Mouse (Mus musculus): Measurements from ENCODE around the gene Ccdc36. TPM values are rescaled to one million over a fixed set of nuclear protein-coding genes. Genes with fewer than 3 reads are reported as not detected.
A peak's percentile ranks its signal among the peaks of the same experiment; 100 is the strongest.

Gene Ccdc36
- polyA plus RNA-seq, 1 experiment from 2014 or later: 1.1 TPM

DNA sequence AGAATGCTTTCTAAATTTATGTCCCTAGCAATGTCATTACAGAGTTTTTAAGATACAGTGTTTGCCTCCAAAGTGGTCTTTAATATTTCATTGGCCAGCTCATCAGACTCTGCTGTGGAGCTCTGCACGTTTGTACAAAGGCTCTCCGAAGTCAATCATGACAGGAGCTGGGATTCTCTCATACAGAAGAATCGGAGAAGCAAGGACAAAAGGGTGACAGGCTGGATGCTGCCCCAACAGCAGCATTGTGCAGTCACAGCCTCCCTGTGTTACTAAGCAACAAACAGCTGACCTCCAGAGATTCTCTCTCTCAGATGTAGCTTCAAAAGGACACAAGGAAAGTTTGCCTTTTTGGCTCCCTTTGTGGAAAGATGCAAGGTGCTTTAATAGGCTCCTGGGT is 7.9 kb upstream of the Ccdc36 start, which contains the start of gene BC048562:
BC048562 (plus strand) TSS at position 301 of the 400 bp plus-strand sequence.
- Histone ChIP-seq H3K9me3 (replicated peaks; ENCODE audit: control insufficient read depth, low read length) (no peaks in the 10 kb centered on the region), H3K9ac (ENCODE audit: low read depth, low read length) (no peak within 1 kb of the TSS), H3K36me3 (ENCODE audit: control insufficient read depth, insufficient read depth, low read length) (no peaks in the 10 kb centered on the region), H3K27ac (ENCODE audit: low read depth, low read length) (no peak within 1 kb of the TSS), H3K27me3 (ENCODE audit: control insufficient read depth, insufficient read depth, low read length) (no peaks in the 10 kb centered on the region), H3K4me2 (no peak within 1 kb of the TSS), H3K4me1 (ENCODE audit: control insufficient read depth, insufficient read depth, low read length) (peaks cover 10% of the 10 kb centered on the region; the same call in 1 of the 2 replicates), H3K4me3 (ENCODE audit: low read depth, low read length) (no peak within 1 kb of the TSS)
- 72% methylated on average over 3 of the region's 3 CpGs for WGBS (ENCODE audit: insufficient replicate concordance)
- no peak for ATAC-seq (replicated peaks; ENCODE audit: insufficient number of reproducible peaks, low FRiP score, low TSS enrichment)

DNA sequence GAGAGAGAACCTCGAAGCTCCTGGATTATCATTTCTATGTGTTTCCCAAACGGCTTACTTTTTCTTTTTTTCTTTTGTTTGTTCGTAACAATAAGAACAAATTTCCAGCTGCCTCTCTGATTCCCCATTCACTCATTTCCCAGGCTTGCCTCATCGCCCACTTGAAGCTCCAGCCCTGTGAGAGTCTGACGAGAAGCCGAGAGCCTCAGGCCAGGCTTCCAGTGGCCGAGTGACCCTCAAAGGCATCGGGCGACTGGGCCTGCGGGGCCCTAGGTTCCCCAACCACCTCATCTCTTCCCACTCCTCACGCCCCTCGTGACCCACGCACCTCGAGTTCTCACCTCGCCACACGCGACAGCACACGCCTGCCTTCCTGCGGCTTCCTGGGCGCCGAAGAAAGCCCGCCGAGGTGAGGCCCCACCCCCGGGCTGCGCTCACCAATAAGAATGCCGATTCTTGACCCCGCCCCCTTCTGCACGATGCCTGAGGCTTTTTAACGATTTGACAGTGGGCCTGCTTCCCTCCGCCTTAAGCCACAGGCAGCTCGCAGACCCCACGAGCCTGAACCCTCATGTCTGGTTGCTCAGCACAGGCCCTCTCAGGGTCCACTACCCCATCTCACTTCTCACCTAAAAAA is 3.3 kb upstream of the Ccdc36 start:
- WGBS (ENCODE audit: insufficient replicate concordance): 36% methylated on average over 32 of the region's 32 CpGs
- Histone ChIP-seq H3K9ac (ENCODE audit: low read depth, low read length) (no peak overlapping the region), H3K4me3 (ENCODE audit: low read depth, low read length) (peak overlapping the region; percentile 25), H3K4me2 (peak overlapping the region; percentile 57), H3K36me3 (ENCODE audit: control insufficient read depth, insufficient read depth, low read length) (no peaks in the 10 kb centered on the region), H3K4me1 (ENCODE audit: control insufficient read depth, insufficient read depth, low read length) (no peaks in the 10 kb centered on the region), H3K9me3 (replicated peaks; ENCODE audit: control insufficient read depth, low read length) (no peaks in the 10 kb centered on the region), H3K27me3 (ENCODE audit: control insufficient read depth, insufficient read depth, low read length) (no peaks in the 10 kb centered on the region), H3K27ac (ENCODE audit: low read depth, low read length) (no peak overlapping the region)
- 0 out of 2 replicates have a peak, but pooled peaks have one; percentile 61 for ATAC-seq (replicated peaks; ENCODE audit: insufficient number of reproducible peaks, low FRiP score, low TSS enrichment)

DNA sequence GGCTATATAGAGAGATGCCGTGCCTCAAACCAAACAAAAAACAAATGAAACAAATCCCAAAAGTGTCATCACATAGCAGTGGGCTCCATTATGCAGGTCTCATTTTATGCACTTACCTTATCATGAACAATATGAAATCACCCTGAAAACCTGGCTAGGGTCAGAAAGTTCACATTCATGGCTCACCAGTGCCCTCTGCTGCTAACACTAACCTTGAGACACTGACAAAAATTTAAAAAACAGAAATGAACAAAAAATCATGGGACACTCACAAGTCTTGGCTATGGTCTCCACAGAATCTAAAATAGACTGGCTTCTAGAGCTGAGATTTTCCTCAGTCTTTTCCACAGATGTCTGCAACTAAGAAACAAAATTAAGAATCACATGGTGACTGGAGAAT is 16.1 kb downstream of the Ccdc36 start:
- Histone ChIP-seq H3K9ac (ENCODE audit: low read depth, low read length) (no peak overlapping the region), H3K27ac (ENCODE audit: low read depth, low read length) (no peak overlapping the region), H3K4me3 (ENCODE audit: low read depth, low read length) (no peak overlapping the region), H3K9me3 (replicated peaks; ENCODE audit: control insufficient read depth, low read length) (no peaks in the 10 kb centered on the region), H3K4me1 (ENCODE audit: control insufficient read depth, insufficient read depth, low read length) (no peaks in the 10 kb centered on the region), H3K4me2 (no peak overlapping the region), H3K27me3 (ENCODE audit: control insufficient read depth, insufficient read depth, low read length) (no peaks in the 10 kb centered on the region), H3K36me3 (ENCODE audit: control insufficient read depth, insufficient read depth, low read length) (no peaks in the 10 kb centered on the region)
- WGBS (ENCODE audit: insufficient replicate concordance): 75% methylated on average over 1 of the region's 1 CpGs
- ATAC-seq (replicated peaks; ENCODE audit: insufficient number of reproducible peaks, low FRiP score, low TSS enrichment): no peak

DNA sequence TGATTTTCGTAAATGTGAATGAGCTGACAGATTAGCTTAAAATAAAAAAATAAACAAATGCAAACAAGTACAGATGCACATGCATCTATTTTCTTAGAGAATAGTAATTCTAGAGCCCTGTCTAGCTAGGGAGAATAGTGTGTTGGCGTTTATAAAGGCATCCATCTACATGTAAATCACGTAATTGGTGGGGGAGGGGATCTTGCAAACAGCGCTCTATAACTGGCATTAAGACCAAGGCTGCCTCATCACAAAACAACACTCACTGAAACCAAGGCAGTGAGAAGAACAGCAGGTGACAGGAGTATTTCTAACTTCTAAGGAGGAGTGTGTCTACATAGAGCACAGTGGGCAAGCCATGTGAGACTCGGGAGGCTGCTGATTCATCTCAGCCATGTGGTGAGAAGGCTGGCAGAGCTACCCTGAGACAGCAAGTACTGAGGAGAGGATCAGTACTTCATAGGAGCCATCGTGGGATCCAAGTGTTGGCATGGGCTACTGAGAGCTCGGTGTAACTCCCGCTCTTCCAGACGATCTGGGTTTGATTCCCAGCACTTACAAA is 16.8 kb downstream of the Ccdc36 start:
- 74% methylated on average over 9 of the region's 9 CpGs for WGBS (ENCODE audit: insufficient replicate concordance)
- Histone ChIP-seq H3K4me3 (ENCODE audit: low read depth, low read length) (no peak overlapping the region), H3K36me3 (ENCODE audit: control insufficient read depth, insufficient read depth, low read length) (no peaks in the 10 kb centered on the region), H3K27me3 (ENCODE audit: control insufficient read depth, insufficient read depth, low read length) (no peaks in the 10 kb centered on the region), H3K27ac (ENCODE audit: low read depth, low read length) (no peak overlapping the region), H3K9me3 (replicated peaks; ENCODE audit: control insufficient read depth, low read length) (no peaks in the 10 kb centered on the region), H3K4me1 (ENCODE audit: control insufficient read depth, insufficient read depth, low read length) (no peaks in the 10 kb centered on the region), H3K9ac (ENCODE audit: low read depth, low read length) (no peak overlapping the region), H3K4me2 (no peak overlapping the region)
- no peak for ATAC-seq (replicated peaks; ENCODE audit: insufficient number of reproducible peaks, low FRiP score, low TSS enrichment)

DNA sequence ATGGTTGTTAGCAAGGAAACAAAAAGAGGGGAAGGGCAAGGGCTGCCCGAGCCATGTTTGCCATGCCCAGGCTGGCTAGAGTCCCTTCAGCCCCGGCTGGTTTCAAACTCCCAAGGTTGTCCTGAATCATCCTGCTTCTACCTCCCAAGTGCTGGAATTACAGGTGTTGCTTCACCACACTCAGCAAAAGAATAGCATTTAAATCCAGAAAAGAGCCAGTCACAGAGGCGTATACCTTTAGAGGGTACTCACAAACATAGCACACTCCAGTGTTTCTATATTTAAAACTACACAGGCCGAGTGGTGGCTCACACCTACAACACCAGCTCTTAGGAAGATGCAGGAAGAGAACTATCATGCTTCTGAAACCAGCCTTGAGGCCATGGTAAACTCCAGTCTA is 18.7 kb downstream of the Ccdc36 start:
- Histone ChIP-seq H3K27me3 (ENCODE audit: control insufficient read depth, insufficient read depth, low read length) (no peaks in the 10 kb centered on the region), H3K4me3 (ENCODE audit: low read depth, low read length) (no peak overlapping the region), H3K4me1 (ENCODE audit: control insufficient read depth, insufficient read depth, low read length) (no peaks in the 10 kb centered on the region), H3K4me2 (no peak overlapping the region), H3K9ac (ENCODE audit: low read depth, low read length) (no peak overlapping the region), H3K27ac (ENCODE audit: low read depth, low read length) (no peak overlapping the region), H3K9me3 (replicated peaks; ENCODE audit: control insufficient read depth, low read length) (no peaks in the 10 kb centered on the region), H3K36me3 (ENCODE audit: control insufficient read depth, insufficient read depth, low read length) (no peaks in the 10 kb centered on the region)
- no peak for ATAC-seq (replicated peaks; ENCODE audit: insufficient number of reproducible peaks, low FRiP score, low TSS enrichment)
- 68% methylated on average over 4 of the region's 4 CpGs for WGBS (ENCODE audit: insufficient replicate concordance)

DNA sequence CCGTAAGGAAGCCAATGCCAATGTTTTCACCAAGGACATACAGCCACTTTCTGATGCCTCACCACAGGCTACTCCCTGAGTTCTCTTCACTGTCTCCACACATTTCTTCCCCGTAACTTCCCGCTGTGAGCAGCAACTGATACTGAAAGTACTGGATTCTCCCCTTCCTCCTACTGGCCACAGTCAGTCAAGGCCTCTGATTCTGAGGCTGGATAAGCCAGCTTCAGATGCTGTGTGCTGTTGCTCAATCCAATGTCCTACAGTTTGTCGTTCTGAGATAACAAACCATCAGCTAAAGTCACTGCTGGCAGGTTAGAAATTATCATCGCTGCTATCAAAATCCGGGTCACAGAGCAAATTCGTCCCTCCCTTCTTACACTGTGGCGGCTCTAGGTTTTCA is 23.8 kb downstream of the Ccdc36 start:
- Histone ChIP-seq H3K27ac (ENCODE audit: low read depth, low read length) (no peak overlapping the region), H3K9ac (ENCODE audit: low read depth, low read length) (no peak overlapping the region), H3K36me3 (ENCODE audit: control insufficient read depth, insufficient read depth, low read length) (no peaks in the 10 kb centered on the region), H3K9me3 (replicated peaks; ENCODE audit: control insufficient read depth, low read length) (no peaks in the 10 kb centered on the region), H3K4me3 (ENCODE audit: low read depth, low read length) (no peak overlapping the region), H3K27me3 (ENCODE audit: control insufficient read depth, insufficient read depth, low read length) (no peaks in the 10 kb centered on the region), H3K4me2 (no peak overlapping the region), H3K4me1 (ENCODE audit: control insufficient read depth, insufficient read depth, low read length) (no peaks in the 10 kb centered on the region)
- ATAC-seq (replicated peaks; ENCODE audit: insufficient number of reproducible peaks, low FRiP score, low TSS enrichment): no peak
- WGBS (ENCODE audit: insufficient replicate concordance): 64% methylated on average over 8 of the region's 8 CpGs

DNA sequence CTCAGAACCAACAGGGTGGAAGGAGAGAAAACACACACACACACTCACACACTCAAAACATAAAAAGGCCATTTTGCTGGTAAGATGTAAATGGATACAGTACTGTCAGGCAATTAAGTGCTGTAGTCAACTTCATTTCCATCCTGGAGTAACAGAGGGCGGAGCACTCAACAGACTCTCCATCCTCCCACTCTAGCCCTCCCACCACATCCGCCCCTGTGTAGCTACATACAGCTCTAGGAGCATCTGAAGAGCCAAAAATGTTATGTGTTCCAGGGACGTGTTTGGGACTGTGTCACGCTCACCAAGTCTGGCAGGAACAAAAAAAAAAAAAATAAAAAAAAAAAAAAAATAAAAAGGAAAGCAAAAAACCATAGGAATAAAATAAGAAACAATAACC is 25.2 kb downstream of the Ccdc36 start:
- Histone ChIP-seq H3K9ac (ENCODE audit: low read depth, low read length) (no peak overlapping the region), H3K27ac (ENCODE audit: low read depth, low read length) (no peak overlapping the region), H3K4me1 (ENCODE audit: control insufficient read depth, insufficient read depth, low read length) (no peaks in the 10 kb centered on the region), H3K4me3 (ENCODE audit: low read depth, low read length) (no peak overlapping the region), H3K27me3 (ENCODE audit: control insufficient read depth, insufficient read depth, low read length) (no peaks in the 10 kb centered on the region), H3K4me2 (no peak overlapping the region), H3K36me3 (ENCODE audit: control insufficient read depth, insufficient read depth, low read length) (no peaks in the 10 kb centered on the region), H3K9me3 (replicated peaks; ENCODE audit: control insufficient read depth, low read length) (no peaks in the 10 kb centered on the region)
- WGBS (ENCODE audit: insufficient replicate concordance): 80% methylated on average over 4 of the region's 4 CpGs
- ATAC-seq (replicated peaks; ENCODE audit: insufficient number of reproducible peaks, low FRiP score, low TSS enrichment): no peak

DNA sequence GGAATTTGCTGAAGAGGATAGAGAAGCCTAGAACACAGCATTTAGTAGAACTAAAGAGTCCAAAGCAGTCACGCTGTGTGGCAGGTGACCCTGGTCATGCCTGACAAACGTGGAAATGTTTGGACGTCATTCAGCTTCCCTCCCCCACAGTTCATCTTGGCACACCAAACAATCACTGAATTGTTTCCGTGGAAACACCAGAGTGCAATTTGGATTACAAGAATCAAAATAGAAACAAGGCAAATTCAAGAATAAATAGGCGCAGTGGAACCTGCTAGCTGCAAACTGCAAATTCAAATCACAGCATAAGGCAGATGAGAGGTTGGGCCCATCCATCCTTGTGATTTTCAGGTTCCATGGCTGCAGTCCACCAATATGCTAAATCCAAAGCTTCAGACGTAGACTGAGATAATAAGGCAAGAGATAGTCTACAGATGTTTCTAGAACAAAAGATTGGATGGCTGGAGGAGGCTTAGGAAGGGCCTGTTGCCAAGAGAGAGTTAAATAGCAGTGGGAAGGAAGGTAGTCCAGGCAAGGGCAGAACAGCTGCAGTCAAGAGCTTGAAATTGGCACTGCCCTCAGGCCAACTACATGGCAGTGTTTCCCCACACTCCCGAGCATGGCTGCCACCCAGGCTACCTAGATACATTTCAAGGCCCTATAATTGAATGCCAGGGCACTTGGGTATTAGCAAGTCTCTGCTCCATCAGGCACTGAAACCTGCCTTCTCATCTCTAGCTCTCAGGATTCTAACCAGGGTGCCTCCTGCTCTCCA is 26.9 kb downstream of the Ccdc36 start:
- H3K27me3 ChIP-seq (ENCODE audit: control insufficient read depth, insufficient read depth, low read length): no peaks in the 10 kb centered on the region
- no peaks in the 10 kb centered on the region for H3K4me1 ChIP-seq (ENCODE audit: control insufficient read depth, insufficient read depth, low read length)
- H3K36me3 ChIP-seq (ENCODE audit: control insufficient read depth, insufficient read depth, low read length): no peaks in the 10 kb centered on the region
- no peak overlapping the region for H3K4me3 ChIP-seq (ENCODE audit: low read depth, low read length)
- no peak overlapping the region for H3K9ac ChIP-seq (ENCODE audit: low read depth, low read length)
- ATAC-seq (replicated peaks; ENCODE audit: insufficient number of reproducible peaks, low FRiP score, low TSS enrichment): no peak
- WGBS (ENCODE audit: insufficient replicate concordance): 73% methylated on average over 7 of the region's 7 CpGs
- H3K9me3 ChIP-seq (replicated peaks; ENCODE audit: control insufficient read depth, low read length): no peaks in the 10 kb centered on the region
- H3K4me2 ChIP-seq: no peak overlapping the region
- no peak overlapping the region for H3K27ac ChIP-seq (ENCODE audit: low read depth, low read length)

Measured in heart, embryonic 11.5 days (tissue).